ENCODE assay signal across 22 mouse cellular contexts in genomic region chr1:125652836-125653594, GRCm38 (mm10). TPM values are rescaled to one million over a fixed set of nuclear protein-coding genes. Genes with fewer than 3 reads are reported as not detected.
DNase-seq lines count a peak whose midpoint lies in the region; ATAC-seq lines count a peak whose summit lies in the region.
"Had no signal": no experiment of that assay in that cellular context is flagged by ENCODE, and none has a peak within 500 bp of the region (broad histone marks: within the 10 kb centered on the region; RNA-seq: fewer than 3 reads in every experiment).

No protein-coding gene starts in this region.

- H3K9me3 ChIP-seq in heart, embryonic 12.5 days (replicated peaks) = peaks cover 8% of the 10 kb centered on the region
- H3K9me3 ChIP-seq in heart, embryonic 16.5 days (replicated peaks; ENCODE audit: control insufficient read depth, low read length) = peaks cover 2% of the 10 kb centered on the region; the same call in 1 of the 2 replicates
- H3K9me3 ChIP-seq: embryonic facial prominence, embryonic 10.5 days; forebrain, embryonic 13.5 days; hindbrain, embryonic 15.5 days had no signal

- H3K36me3 ChIP-seq in heart, embryonic 12.5 days = no peaks in the 10 kb centered on the region
- H3K36me3 ChIP-seq in heart, embryonic 16.5 days (ENCODE audit: control insufficient read depth, insufficient read depth) = no peaks in the 10 kb centered on the region
- H3K36me3 ChIP-seq: embryonic facial prominence, embryonic 10.5 days; hindbrain, embryonic 15.5 days had no signal

- ATAC-seq in heart, embryonic 12.5 days (ENCODE audit: insufficient number of reproducible peaks, low FRiP score) = no peak
- peak; percentile 83 for ATAC-seq in heart, embryonic 16.5 days (replicated peaks; ENCODE audit: extremely low read depth, insufficient read depth, low FRiP score)
- no peak for ATAC-seq in megakaryocyte-erythroid progenitor cell, adult 5-6 weeks (replicated peaks; ENCODE audit: low FRiP score, low TSS enrichment, poor library complexity, severe bottlenecking)
- ATAC-seq: CD4-positive, CD25-positive, alpha-beta regulatory T cell, adult 4 months; forebrain, embryonic 13.5 days; forebrain, postnatal 0 days; intestine, embryonic 16.5 days; Patski had no signal

- DNase-seq in heart, adult 11 months = peak; percentile 78
- DNase-seq in heart, postnatal 36 days = no peak
- DNase-seq in heart, adult 9 months (ENCODE audit: low spot score in 2 of 2) = no peak
- DNase-seq in ES-CJ7 (ENCODE audit: low read depth, low spot score) = peak; percentile 12
- DNase-seq: B cell, adult 2 months; cerebellum, adult 2 months; cerebellum, postnatal 10 days; forebrain, postnatal 0 days; gastrocnemius, adult 2 months; gastrocnemius, postnatal 25 days; kidney, adult 2 months had no signal

- 47% methylated on average over 1 of the region's 1 CpGs for WGBS in heart, embryonic 12.5 days
- 36% methylated on average over 1 of the region's 1 CpGs for WGBS in heart, embryonic 16.5 days

- H3K4me1 ChIP-seq in heart, embryonic 12.5 days (replicated peaks) = peaks cover 21% of the 10 kb centered on the region
- H3K4me1 ChIP-seq in heart, embryonic 16.5 days (ENCODE audit: control insufficient read depth, insufficient read depth, low read length) = peaks cover 8% of the 10 kb centered on the region
- H3K4me1 ChIP-seq: embryonic facial prominence, embryonic 10.5 days; forebrain, embryonic 13.5 days; hindbrain, embryonic 15.5 days had no signal

- no peaks in the 10 kb centered on the region for H3K27me3 ChIP-seq in heart, embryonic 12.5 days (replicated peaks)
- H3K27me3 ChIP-seq in heart, embryonic 16.5 days (ENCODE audit: control insufficient read depth, insufficient read depth, low read length) = no peaks in the 10 kb centered on the region
- H3K27me3 ChIP-seq: forebrain, embryonic 13.5 days; hindbrain, embryonic 15.5 days; Patski had no signal

- no peak overlapping the region for H3K9ac ChIP-seq in heart, embryonic 12.5 days
- H3K9ac ChIP-seq in heart, embryonic 16.5 days (ENCODE audit: low read length) = no peak overlapping the region
- H3K9ac ChIP-seq: forebrain, embryonic 13.5 days; forebrain, postnatal 0 days; hindbrain, embryonic 15.5 days had no signal

- peak overlapping the region; percentile 72; the same call in 1 of the 2 replicates for H3K27ac ChIP-seq in heart, embryonic 12.5 days (ENCODE audit: poor library complexity, severe bottlenecking)
- peak overlapping the region; percentile 88 for H3K27ac ChIP-seq in heart, embryonic 16.5 days (ENCODE audit: low read length)
- H3K27ac ChIP-seq: embryonic facial prominence, embryonic 10.5 days; forebrain, embryonic 13.5 days; gastrocnemius, adult 2 months; hindbrain, embryonic 15.5 days had no signal

- intact Hi-C loops in heart, postnatal 36 days (cut with DNase I) = no loop called here

- no peak overlapping the region for H3K4me3 ChIP-seq in heart, embryonic 12.5 days
- no peak overlapping the region for H3K4me3 ChIP-seq in heart, embryonic 16.5 days (ENCODE audit: low read length)
- H3K4me3 ChIP-seq: embryonic facial prominence, embryonic 10.5 days; forebrain, embryonic 13.5 days; gastrocnemius, adult 2 months; hindbrain, embryonic 15.5 days had no signal

- H3K4me2 ChIP-seq in heart, embryonic 12.5 days = no peak overlapping the region
- H3K4me2 ChIP-seq in heart, embryonic 16.5 days (ENCODE audit: low read depth, low read length) = no peak overlapping the region
- H3K4me2 ChIP-seq: forebrain, embryonic 13.5 days; hindbrain, embryonic 15.5 days had no signal

RNA-seq across cellular contexts. Expression of gene Gpr39, which starts 23.8 kb away (rescaled TPM):
- under 1 TPM; 0.41 to 0.69 TPM for total RNA-seq in heart, postnatal 36 days (2021)
- polyA plus RNA-seq in heart, embryonic 12.5 days (2016; fragmentation: Nextera tagmentation; extraction: Ambion mirVana) = 2.2 and 2.6 TPM in 2 replicates
- polyA plus RNA-seq in heart, embryonic 16.5 days (2015; fragmentation: Nextera tagmentation; extraction: Ambion mirVana) = 1.0 and 1.4 TPM in 2 replicates
- not detected in 2 replicates for total RNA-seq in megakaryocyte-erythroid progenitor cell, adult 5-6 weeks (2014; fragmentation: Nextera tagmentation)
- not detected in 2 replicates for total RNA-seq in megakaryocyte-erythroid progenitor cell, adult 5-6 weeks (2017)
- total RNA-seq: gastrocnemius, adult 2 months; gastrocnemius, postnatal 25 days; granulocyte monocyte progenitor cell, adult 5-6 weeks; MEL had no signal
- polyA plus RNA-seq: CD4-positive, CD25-positive, alpha-beta regulatory T cell, adult 4 months; forebrain, embryonic 13.5 days; forebrain, postnatal 0 days had no signal

Comparison
In these comparisons a context has a peak if more than half of its experiments do, and no peak if none do; other contexts are left out.
1. DNase-seq: peak in heart, adult 11 months (single experiment) and ES-CJ7 (single experiment); none in heart, postnatal 36 days (0 of 2) and heart, adult 9 months (0 of 2).